Mouse (Mus musculus) lung, postnatal 0 days (tissue): ENCODE data around the gene Agfg1.
A peak's percentile ranks its signal among the peaks of the same experiment; 100 is the strongest.

Experiments used
- CTCF ChIP-seq: IDR thresholded peaks from 2 replicates; pipeline ENCODE4 v1.5.1; 2016; ENCODE audit warnings: antibody characterized with exemption, mild to moderate bottlenecking
- EP300 ChIP-seq: IDR thresholded peaks from 2 replicates; pipeline ENCODE4 v1.6.1; 2016; ENCODE audit warnings: antibody characterized with exemption, mild to moderate bottlenecking, control low read depth

- TF ChIP-seq CTCF = no peak
- TF ChIP-seq EP300 = peak; percentile 47
Measured at GRCm38 (mm10) chr1:82798304-82798703, 41.0 kb upstream of the Agfg1 start.
